Mouse (Mus musculus) fibroblast of lung, adult 2 months (primary cell): ENCODE data around the gene Ccdc28b.
A peak's percentile ranks its signal among the peaks of the same experiment; 100 is the strongest.

Source experiments
- DNase-seq: peaks from one replicate; pipeline ENCODE4 v3.0.0-alpha.2; 2011; ENCODE audit warnings: low read depth

The Ccdc28b gene

GRCm38 (mm10) chr4:129622803-129623535 is 778 bp downstream of the Ccdc28b start:
- no peak for DNase-seq

- DNase-seq, result no peak
These were observed 1.5 kb downstream of the Ccdc28b start for GRCm38 (mm10) chr4:129622120-129622802.

GRCm38 (mm10) chr4:129621283-129621841 is 2.4 kb downstream of the Ccdc28b start:
- peak; percentile 41 for DNase-seq

- no peak for DNase-seq
These were observed 3.1 kb downstream of the Ccdc28b start for GRCm38 (mm10) chr4:129620419-129621282.

GRCm38 (mm10) chr4:129618786-129619691 is 4.7 kb downstream of the Ccdc28b start, which contains the start of gene Iqcc:
Gene Iqcc, minus strand, starts transcription at chr4:129619099.
- peak; percentile 82 for DNase-seq

GRCm38 (mm10) chr4:129618031-129618430 is 5.7 kb downstream of the Ccdc28b start:
- DNase-seq, result no peak

GRCm38 (mm10) chr4:129617121-129617641 is 6.6 kb downstream of the Ccdc28b start:
- DNase-seq, result no peak

GRCm38 (mm10) chr4:129616631-129617030 is 7.1 kb downstream of the Ccdc28b start:
- no peak for DNase-seq

DNA sequence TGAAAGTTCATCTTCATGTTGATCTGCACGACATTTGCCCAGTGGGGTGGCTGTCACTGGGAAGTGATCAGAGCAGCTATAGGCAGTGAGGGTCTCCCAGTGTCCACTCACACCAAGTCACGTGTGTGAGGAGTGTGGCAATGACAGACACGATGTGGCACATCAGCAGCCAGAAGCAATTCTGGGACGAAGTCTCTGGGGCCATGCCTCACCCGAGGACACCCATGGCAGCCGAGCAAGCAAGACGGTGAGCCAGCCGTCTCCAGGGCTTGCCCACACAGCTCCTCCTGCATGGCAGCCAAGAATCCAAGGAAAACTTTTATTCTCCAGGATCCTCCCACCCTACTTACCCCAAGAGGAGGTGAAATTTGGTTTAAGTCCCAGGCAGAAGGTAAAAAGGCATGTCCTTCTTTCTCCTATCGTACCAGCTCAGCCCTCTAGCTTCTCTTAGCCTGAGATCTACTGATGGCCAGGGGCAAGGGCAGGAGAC is 7.9 kb downstream of the Ccdc28b start:
- DNase-seq, result no peak

DNA sequence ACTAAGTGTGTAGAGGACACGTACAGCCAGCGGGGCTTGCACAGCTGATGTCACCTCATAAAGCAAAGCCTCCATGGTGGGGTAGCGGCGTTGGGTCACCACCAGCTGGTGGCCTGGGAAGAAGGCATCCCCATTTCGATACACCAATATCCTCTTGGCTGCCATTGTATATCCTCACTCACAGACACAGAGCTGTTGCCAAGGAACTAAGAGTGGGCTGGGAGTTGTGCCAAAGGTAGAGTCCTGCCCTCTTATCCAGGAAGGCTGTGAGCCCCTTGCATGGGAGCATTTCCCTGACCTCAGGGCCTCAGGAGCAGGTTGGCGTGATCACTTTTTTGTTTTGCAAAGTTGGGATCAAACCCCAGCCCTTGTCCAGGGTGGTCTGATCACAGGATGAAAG is 9.7 kb downstream of the Ccdc28b start, which contains the start of gene Dcdc2b:
Dcdc2b (minus strand) TSS at position 165 of the 400 bp plus-strand sequence.
- no peak for DNase-seq

- no peak for DNase-seq
These were observed 13.3 kb downstream of the Ccdc28b start for GRCm38 (mm10) chr4:129610472-129610871.

- DNase-seq, result no peak
These were observed 13.7 kb downstream of the Ccdc28b start for GRCm38 (mm10) chr4:129610026-129610425.

GRCm38 (mm10) chr4:129609139-129609631 is 14.6 kb downstream of the Ccdc28b start:
- no peak for DNase-seq

GRCm38 (mm10) chr4:129608426-129609025 is 15.2 kb downstream of the Ccdc28b start:
- peak; percentile 49 for DNase-seq

DNA sequence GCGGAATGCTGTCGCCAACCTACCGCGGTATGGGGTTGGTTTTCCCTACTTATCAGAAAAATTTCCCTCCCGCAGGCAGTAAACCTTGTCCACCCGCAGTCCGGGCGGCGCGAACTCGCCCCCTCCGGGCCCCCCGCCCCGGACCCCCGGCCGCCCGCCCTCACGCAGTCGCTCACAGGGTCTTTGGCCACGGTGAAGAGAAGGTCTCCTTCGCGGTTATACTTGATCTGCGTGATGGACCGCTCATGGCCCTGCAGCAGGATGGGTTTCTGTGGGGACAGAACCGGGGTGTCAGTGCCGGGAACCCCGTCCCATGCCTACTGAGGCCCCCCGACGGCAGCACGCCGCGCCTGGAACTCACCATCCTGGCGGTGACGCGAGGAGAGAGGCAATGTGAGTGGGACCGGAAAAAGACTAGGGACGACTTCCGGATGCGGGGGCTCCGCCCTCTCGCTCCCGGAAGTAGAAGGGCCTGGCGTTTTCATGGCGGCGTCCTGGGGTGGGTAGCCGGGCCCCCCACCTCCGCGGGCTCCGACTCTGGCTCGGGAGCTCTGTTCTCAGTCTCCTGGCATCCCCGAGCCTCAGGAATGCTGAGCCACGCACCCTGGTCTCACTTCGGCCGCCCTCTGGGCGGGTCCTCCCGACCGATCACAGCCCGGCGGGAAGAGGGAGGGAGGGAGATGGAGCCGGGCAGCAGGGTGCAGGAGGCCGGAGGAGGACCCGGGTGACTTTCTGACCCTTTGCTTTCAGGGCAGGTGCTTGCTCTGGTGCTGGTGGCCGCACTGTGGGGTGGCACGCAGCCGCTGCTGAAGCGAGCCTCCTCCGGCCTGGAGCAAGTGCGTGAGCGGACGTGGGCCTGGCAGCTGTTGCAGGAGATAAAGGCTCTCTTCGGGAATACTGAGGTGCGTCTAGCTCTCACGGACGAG is 23.3 kb downstream of the Ccdc28b start, which contains the start of the genes Eif3i and Tmem234:
Eif3i (minus strand) TSS at position 416 of the 926 bp plus-strand sequence.
Tmem234 (plus strand) TSS at position 436 of the 926 bp plus-strand sequence.
- DNase-seq, result peak; percentile 40

DNA sequence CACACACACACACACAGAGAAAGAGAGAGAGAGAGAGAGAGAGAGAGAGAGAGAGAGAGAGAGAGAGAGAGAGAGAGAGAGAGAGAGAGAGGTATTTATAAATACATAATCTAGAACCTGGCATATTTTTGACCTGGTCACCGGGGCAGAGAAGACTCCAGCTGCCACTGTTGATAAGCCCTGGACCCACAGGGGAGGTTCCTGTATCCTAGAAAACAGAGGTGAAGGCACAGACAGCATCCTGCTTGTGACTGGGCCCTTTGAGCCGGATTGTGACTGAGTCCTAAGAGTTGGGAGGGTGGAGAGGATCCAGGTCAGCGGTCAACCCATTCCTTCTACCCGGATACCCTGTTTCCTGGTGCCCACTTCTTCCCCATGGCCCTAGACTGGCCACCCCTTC is 34.9 kb downstream of the Ccdc28b start:
- no peak for DNase-seq

DNA sequence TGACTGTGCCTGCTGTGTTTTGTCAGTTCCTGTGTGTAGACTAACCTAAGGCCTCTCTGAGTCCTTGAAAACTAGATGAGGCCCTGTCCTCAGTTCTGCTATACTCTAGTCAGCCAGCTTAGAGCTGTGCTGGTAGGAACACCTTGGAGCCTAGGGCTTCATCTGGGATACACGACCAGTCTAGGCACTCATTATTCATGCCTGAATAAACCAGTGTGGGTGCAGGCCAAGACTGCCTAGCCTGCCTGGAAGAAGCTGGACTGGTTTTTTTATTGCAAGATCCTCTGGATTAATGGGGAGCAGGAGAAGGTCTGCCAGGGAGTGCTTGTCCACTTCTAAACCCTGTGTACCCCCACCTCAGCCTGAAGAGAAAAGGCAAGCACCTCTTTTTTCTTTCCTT is 36.8 kb downstream of the Ccdc28b start:
- no peak for DNase-seq

- DNase-seq, result no peak
These were observed 38.0 kb downstream of the Ccdc28b start for GRCm38 (mm10) chr4:129585773-129586172.
